Mouse (Mus musculus) liver, embryonic 14.5 days (tissue): ENCODE results near the gene Ehbp1.

ENCODE experiments used
- CTCF ChIP-seq: IDR thresholded peaks from 2 replicates; pipeline ENCODE4 v1.5.1; 2016; ENCODE audit warnings: antibody characterized with exemption, low read depth, control low read depth
- EP300 ChIP-seq: IDR thresholded peaks from 2 replicates; pipeline ENCODE4 v1.6.1; 2016; ENCODE audit warnings: antibody characterized with exemption, low read depth

- TF ChIP-seq CTCF: no peak
- TF ChIP-seq EP300: no peak
Observed at GRCm38 (mm10) chr11:21985118-21985517, 357.0 kb downstream of the Ehbp1 start.
